Mouse (Mus musculus): ENCODE measurements around the gene Hspb8.
"Not testable (repeated sequence)": the region's sequence is repeated elsewhere in the genome, so short reads cannot be mapped to it uniquely, and the experiment has no call there.

The Hspb8 gene

DNA sequence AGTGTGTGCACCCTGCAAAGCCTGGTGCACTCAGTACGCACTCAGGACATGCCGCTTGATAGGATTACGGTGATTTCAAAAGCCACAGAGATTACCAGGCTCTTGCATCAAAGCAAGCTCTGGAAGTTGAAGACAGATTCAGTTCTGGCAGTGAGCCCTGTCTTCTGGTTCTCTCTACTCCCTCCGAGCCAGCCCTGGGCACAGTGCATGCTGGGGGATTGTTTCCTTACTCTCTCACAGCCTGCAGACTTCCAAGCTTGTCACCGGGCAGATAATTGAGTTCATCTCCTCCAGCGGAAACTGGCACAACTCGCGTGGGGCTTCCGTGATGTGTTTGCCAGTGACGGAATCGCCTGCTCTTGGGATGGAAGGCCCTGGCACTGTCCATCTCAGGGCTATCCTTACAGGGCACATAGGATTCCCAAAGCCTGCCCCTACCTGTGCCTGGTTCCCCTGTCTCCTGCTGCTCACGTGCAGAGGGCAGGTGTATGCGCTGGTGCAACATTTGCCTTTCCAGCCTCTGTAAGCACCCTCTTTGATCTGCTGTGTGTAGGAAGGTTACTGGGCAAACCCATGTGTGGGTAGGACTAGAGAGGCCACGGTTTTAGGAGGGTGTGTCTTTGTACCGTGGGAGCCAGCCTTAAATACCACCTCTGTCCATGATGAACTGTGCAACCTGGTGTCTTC, 32.7 kb downstream of the Hspb8 start:
- DNase-seq (ENCODE audit: low spot score) = peak; percentile 24

DNA sequence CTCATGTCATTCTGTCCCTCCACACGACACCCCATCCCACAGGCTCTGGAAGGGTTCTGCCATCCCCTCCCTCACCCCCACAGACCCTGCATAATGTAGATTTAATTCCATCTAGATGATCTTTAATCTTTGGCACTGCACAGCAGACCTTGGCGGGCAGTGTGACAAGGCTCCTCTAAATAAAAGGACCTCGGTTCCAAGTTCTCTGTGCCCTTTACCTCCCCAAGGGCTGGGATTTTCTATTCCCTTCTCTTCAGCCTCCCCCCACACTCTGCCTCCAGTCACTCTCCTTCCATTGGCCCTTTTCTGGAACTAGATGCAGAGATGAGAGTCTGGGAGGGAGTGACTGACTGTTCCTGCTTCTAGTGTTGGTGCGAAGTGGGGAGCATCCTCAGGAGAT, 33.3 kb downstream of the Hspb8 start:
- no peak for DNase-seq (ENCODE audit: low spot score)

DNA sequence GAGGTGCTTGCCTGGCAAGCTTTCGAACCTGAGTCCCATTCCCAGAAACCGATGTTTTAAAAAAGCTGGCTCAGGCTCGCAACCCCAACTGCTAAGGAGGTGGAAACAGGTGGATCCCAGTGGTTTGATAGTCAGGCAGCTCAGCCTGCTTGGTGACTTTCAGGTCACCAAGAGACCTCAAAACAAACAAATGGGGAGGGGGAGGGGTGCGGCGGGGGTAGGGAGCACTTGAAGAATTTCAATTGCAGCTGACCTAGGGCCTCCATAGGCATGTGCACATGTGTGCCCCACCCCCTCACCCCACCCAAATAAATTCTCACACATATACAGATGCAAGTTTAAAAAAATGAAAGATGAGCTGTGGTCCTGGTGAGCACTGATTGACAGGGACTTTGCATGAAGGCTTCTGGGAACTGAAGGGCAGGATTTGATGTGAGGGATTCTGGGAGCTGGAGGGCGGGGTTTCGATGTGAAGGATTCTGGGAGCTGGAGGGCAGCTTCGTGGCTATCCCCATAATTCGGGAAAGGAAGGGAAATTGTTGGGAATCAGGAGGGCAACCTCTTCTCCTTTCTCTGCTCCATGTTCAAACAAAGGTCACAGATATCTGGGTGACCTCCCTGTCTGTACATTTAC, 35.2 kb downstream of the Hspb8 start:
- no peak for DNase-seq (ENCODE audit: low spot score)

DNA sequence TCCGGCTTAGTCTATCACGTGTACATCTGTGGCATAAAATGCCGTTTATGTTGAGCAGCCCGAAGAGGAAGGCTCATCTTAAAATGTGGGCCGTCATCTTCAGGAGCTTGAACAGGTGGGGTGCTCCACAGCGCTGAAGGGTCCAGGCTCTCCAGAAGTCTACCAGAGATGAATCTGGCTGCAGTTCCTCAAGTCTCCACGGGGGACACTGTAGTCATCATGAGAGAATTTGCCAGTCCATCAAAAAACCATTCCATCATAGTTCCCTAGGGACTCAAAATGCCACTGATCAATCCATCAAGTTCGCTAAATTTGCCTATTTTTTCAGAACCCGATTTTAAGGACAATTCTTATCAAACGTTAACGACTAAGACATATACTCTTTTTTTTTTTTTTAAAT, 36.6 kb downstream of the Hspb8 start:
- DNase-seq (ENCODE audit: low spot score) = peak; percentile 50

DNA sequence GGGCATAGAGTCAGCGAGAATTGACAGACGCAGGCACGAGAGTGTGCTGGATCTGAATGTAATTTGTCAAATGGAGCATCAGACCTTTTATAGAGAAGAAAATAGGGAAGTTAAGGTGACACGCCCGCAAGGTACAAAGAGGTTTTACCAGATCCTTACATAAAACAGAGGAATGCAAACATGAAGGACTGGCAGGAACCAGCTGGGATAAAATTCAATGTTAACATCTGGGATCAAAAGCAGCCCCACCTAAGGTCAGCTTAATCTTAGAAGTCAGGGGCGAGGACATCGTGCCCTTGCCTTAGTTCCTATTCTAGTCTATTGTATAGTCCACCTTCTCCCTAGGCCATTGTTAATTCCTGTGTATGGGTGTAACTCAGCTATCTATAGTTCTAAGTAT, 40.0 kb downstream of the Hspb8 start:
- DNase-seq (ENCODE audit: low spot score) = not testable (repeated sequence)

DNA sequence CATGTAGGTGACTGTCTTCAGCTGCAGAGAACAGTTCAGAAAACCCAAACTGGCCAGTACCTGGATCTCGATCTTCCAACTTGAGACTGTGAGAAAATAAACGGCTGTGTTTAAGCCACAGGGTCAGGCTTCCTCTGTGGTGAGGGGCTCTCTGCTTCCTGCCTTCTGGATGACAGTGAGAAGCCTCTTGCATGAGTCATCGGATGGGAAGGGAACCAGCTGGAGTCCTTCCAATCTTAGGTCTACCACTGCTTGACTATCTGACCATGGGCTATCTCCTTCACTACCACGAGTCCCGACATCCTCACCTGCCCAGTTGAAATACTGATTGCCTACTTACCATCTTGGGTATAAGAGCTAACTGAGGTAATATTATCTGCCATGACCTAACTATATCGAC, 40.9 kb downstream of the Hspb8 start:
- no peak for DNase-seq (ENCODE audit: low spot score)

DNA sequence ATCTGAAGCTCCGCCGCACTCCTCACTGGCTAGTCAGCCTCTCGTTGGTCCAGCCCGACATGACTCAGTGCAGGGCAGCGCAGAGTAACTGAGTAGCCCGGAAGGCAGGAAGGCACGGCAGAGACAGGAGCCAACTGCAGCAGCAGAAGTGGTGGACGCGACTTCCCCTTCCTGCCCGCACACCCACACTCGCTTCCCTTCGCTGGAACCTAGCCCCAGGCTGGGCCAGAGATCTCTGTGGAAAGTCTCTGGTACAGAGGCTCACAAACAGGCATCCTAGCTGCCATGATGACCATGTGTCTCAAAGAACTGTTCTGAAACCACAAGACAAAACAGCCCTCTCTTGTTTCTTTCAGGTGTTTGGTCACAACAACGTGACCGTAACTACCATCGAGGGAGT, 41.4 kb downstream of the Hspb8 start:
- no peak for DNase-seq (ENCODE audit: low spot score)

DNA sequence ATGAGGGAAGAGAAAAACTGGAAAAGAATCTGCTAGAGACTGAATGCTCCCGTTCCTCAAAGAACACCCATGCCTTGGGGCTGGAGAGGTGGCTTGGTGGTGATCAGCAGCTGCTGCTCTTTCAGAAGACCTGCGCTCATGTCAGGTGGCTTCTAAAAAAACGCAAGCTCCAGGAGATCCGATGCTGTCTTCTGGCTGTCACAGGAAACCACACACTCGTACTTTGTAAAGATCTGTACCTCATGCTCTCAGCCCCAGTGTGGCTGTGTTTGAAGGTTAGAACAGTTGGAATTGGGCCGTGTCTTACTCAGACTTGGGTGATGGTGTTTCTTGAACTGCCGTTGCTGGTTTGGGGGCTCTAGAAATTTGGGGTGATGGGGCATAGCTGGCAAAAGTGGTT, 42.3 kb downstream of the Hspb8 start:
- DNase-seq (ENCODE audit: low spot score) = no peak

DNA sequence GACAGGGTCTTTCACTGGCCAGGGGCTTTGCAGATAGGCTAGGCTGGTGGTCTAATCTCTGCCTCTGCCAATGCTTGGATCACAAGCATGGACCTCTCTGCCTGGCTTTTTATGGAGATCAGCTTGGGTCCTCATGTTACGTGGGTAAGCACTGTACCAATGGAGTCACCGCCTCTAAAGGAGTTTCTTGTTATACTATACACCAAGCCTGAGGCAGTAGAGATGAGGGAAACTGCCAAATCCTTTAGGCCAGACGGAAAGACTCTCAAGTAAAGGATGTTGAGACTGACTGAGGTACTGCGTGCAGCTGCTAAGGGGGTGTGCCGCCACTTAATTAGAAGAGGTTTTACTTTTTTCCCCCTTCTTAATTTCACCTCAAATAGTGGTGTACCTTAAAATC, 43.8 kb downstream of the Hspb8 start:
- DNase-seq (ENCODE audit: low spot score) = no peak

DNA sequence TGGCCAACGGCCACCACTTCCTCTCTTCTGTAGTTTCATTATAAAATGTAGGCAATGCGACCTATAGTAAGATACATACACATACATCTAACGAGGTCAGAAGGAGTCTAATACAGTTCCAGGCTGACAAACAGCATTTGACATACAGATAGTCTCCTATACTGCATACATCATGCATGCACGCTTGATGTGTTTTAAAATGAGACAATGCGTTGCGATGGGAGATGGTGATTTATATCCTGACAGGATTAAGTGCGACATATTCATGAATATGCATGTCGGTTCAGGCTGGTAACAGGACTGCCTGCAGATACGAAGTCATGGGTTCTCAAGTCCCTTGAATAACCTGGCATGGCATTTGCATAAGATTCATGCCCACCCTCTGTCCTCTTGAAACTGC, 54.7 kb downstream of the Hspb8 start:
- no peak for DNase-seq (ENCODE audit: low spot score)

DNA sequence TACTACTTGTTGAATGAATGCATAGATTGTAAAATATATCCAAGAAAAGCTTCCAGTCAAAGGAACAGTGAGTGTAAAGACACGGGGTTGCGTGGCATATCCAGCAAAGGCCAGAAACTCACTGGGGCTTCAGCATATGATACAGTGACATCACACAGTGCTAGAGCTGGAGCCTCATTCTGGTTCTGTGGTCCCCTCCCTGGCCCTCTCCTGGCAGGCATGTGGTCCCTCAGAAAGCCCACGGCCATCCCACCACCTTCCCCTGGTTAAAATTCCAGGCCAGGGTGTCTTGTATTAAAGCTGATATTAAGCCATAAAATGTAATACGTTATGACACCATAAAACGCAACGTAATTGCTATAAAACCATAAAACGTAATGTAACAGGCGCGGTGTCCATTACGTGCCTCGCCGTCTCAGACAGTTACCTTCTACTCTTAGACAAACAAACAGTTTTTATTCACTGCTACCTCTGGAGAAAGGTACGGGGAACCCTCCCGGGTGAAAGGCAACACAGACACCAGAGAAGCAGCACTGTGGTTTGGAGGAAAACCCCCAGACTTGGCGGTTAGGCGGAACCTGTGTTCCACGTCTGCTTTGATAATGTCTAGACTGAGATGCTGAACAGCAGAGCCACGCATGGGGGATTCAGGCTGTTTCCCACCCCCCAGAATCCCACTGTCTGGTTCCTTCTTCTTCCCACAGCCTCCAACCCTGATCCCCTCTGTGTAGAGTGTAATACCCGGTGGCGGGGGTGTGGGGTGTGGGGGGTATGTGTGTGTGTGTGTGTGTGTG, 55.6 kb downstream of the Hspb8 start:
- DNase-seq (ENCODE audit: low spot score) = no peak

DNA sequence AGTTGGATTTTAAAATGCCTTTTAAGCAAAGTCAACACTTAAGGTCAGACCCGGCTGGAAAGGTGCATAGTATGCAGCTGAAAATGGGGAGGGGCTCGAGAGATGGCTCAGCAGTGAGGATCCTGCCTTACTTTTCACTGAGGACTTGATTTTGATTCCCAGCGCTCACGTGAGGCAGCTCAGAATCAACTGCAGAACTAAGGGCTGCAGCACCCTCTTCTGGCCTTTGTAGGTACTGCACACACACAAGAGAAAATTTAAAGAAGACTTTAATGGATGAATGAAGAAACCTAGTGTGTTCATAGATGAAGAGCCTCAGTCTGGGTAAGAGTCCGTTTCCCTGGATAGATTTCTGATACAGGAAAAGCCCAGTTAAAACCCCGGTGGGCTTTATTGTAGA, 61.3 kb downstream of the Hspb8 start:
- DNase-seq (ENCODE audit: low spot score) = no peak

DNA sequence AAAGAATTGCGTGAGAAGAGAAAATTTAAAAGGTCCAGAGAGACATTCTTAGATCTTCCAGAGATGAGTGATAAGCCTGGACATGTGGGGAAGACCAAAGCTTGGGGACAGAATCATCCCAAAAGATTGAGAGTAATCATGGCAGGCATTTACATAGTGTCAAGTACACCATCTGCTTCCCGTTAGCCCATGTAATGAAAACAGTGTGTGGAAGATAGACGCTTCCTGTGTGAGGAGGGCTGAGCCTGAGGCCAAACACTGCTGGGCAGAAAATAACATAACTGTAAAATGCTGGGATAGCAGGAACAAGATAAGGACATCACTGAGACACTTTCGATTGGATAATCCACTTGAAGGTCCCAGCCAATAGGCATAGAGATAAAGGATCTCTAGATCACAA, 61.9 kb downstream of the Hspb8 start:
- no peak for DNase-seq (ENCODE audit: low spot score)

Measured in testis, postnatal 14 days (tissue).